11 mouse cellular contexts compared by ENCODE assay signal in genomic region chr12:103306224-103306623, GRCm38 (mm10). TPM values are rescaled to one million over a fixed set of nuclear protein-coding genes. Genes with fewer than 3 reads are reported as not detected.
DNase-seq lines count a peak whose midpoint lies in the region; TF ChIP-seq lines count a peak whose summit lies in the region.
"Had no signal": no experiment of that assay in that cellular context is flagged by ENCODE, and none has a peak within 500 bp of the region (broad histone marks: within the 10 kb centered on the region; RNA-seq: fewer than 3 reads in every experiment).

No protein-coding gene starts in this region.

- TF ChIP-seq CTCF in brain, embryonic 14.5 days (IDR thresholded peaks at IDR 0.05; ENCODE audit: borderline replicate concordance, extremely low read depth, insufficient read depth, insufficient read length): peak; percentile 55; the same call in 1 of the 2 replicates

- peaks cover 10% of the 10 kb centered on the region for H3K9me3 ChIP-seq in midbrain, embryonic 10.5 days (replicated peaks)

- WGBS in midbrain, embryonic 10.5 days: 35% methylated on average over 2 of the region's 2 CpGs

- TF ChIP-seq POLR2A in brain, embryonic 14.5 days (IDR thresholded peaks at IDR 0.05; ENCODE audit: borderline replicate concordance, extremely low read depth, insufficient read depth, insufficient read length, poor library complexity, severe bottlenecking): no peak

- DNase-seq in adrenal gland, postnatal 14 days: peak; percentile 58
- no peak for DNase-seq in adrenal gland, adult 8-10 months
- peak; percentile 57 for DNase-seq in kidney, postnatal 10 days
- DNase-seq in kidney, adult 18-20 months: no peak
- peak; percentile 50 for DNase-seq in brain, embryonic 14.5 days (ENCODE audit: low read depth)
- DNase-seq in midbrain, embryonic 10.5 days (ENCODE audit: low spot score): peak; percentile 33
- DNase-seq in gastrocnemius, postnatal 10 days: no peak
- DNase-seq in spleen, postnatal 10 days (ENCODE audit: low spot score in 2 of 2): no peak

- no peak overlapping the region for H3K4me3 ChIP-seq in midbrain, embryonic 10.5 days
- H3K4me3 ChIP-seq: neural tube, embryonic 13.5 days had no signal

- H3K36me3 ChIP-seq in midbrain, embryonic 10.5 days: peaks cover 11% of the 10 kb centered on the region
- H3K36me3 ChIP-seq: neural tube, embryonic 13.5 days had no signal

- peaks cover 14% of the 10 kb centered on the region for H3K4me1 ChIP-seq in midbrain, embryonic 10.5 days
- H3K4me1 ChIP-seq: neural tube, embryonic 13.5 days had no signal

- peak overlapping the region; percentile 64 for H3K27ac ChIP-seq in midbrain, embryonic 10.5 days (replicated peaks)
- H3K27ac ChIP-seq: neural tube, embryonic 13.5 days had no signal

- H3K27me3 ChIP-seq in midbrain, embryonic 10.5 days (ENCODE audit: low read depth, poor library complexity, severe bottlenecking): peaks cover 9% of the 10 kb centered on the region
- H3K27me3 ChIP-seq: neural tube, embryonic 13.5 days had no signal

RNA-seq across cellular contexts. Expression of gene Fam181a, which starts 4.6 kb away (rescaled TPM):
- total RNA-seq in adrenal gland, postnatal 14 days (2021): not detected in 2 replicates
- total RNA-seq in adrenal gland, adult 8-10 months (2022): not detected
- polyA plus RNA-seq in brain, embryonic 14.5 days (2012; rRNA removed): 12.3 and 16.0 TPM in 2 replicates
- polyA plus RNA-seq in midbrain, embryonic 10.5 days (2016; fragmentation: Nextera tagmentation; extraction: Ambion mirVana): 52.7 and 54.9 TPM in 2 replicates
- total RNA-seq in gastrocnemius, postnatal 10 days (2021): not detected
- total RNA-seq: heart, postnatal 10 days had no signal
- polyA plus RNA-seq: C2C12 had no signal

RNA-seq across cellular contexts. Expression of gene Asb2, which starts 49.6 kb away (rescaled TPM):
- total RNA-seq in adrenal gland, postnatal 14 days (2021): 1.1 and 2.2 TPM in 2 replicates
- total RNA-seq in adrenal gland, adult 8-10 months (2022): 1 to 10 TPM in 1 of 4 experiments, under 1 TPM in 3; 0.74 to 1.5 (median 0.83) TPM
- 1.2 and 1.3 TPM in 2 replicates for polyA plus RNA-seq in brain, embryonic 14.5 days (2012; rRNA removed)
- 0.53 and 0.83 TPM in 2 replicates for polyA plus RNA-seq in midbrain, embryonic 10.5 days (2016; fragmentation: Nextera tagmentation; extraction: Ambion mirVana)
- total RNA-seq in gastrocnemius, postnatal 10 days (2021): 100 to 1,000 TPM; 104 to 141 TPM

Comparison
In these comparisons a context has a peak if more than half of its experiments do, and no peak if none do; other contexts are left out.
1. DNase-seq: peak in adrenal gland, postnatal 14 days (single experiment), kidney, postnatal 10 days (single experiment), brain, embryonic 14.5 days (single experiment) and midbrain, embryonic 10.5 days (single experiment); none in adrenal gland, adult 8-10 months (single experiment), kidney, adult 18-20 months (single experiment), gastrocnemius, postnatal 10 days (single experiment) and spleen, postnatal 10 days (0 of 2).
2. RNA of gene Asb2, which starts 49.6 kb away (total RNA-seq): 104 to 141 TPM in gastrocnemius, postnatal 10 days; 1.1 to 2.2 TPM in adrenal gland, postnatal 14 days and 0.74 to 1.5 TPM in adrenal gland, adult 8-10 months; every median in the first group is over 10 times any median in the second.